Mouse (Mus musculus): ENCODE data around the gene Hist1h2bf. TPM values are rescaled to one million over a fixed set of nuclear protein-coding genes. Genes with fewer than 3 reads are reported as not detected.
"Not testable (repeated sequence)": the region's sequence is repeated elsewhere in the genome, so short reads cannot be mapped to it uniquely, and the experiment has no call there.

The Hist1h2bf gene
- polyA plus RNA-seq, 1 experiment = 5.7 TPM

DNA sequence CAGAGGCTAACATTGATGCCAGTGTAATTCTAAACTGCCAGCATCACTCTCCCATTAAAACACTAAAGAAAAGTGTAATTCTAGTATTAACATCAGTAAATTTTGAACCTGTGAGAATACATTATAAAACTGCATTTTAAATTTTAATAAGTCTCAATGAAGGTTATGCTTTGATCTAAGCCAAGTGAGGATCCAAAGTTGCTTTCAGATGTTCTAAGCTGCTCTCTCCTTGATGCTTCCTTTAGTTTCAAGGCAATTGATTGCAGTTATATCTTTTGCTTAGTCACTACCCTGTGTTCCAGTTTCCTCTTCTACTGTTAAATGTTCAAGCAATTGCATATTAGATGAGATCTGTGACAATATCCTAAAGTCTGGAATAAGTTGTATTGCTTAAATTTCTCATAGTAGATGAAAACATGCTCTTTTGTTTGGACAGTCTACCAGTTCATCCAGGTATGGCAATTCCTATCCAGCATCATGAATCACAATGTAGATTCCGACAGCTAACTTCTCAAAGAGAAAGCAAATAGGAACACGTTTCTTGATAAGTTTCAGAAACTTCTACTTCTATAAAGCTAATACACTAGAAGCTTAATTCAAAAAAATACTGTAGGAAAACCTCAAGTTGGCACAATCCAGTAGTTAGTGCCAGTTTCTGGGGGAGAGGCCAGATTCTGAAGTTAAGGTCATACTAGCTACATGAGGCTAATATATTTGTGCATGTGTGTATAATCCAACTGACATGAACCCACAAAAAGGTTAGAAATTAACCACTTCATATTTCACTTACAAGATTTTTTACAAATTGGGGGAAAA lies 1.6 kb downstream of the Hist1h2bf start:
- no peak for TF ChIP-seq CTCF (IDR thresholded peaks at IDR 0.05; ENCODE audit: borderline replicate concordance, insufficient read depth, low read length)
- TF ChIP-seq POLR2A (IDR thresholded peaks at IDR 0.05; ENCODE audit: low read depth, low read length) = peak; percentile 57; the same call in 1 of the 2 replicates
- Histone ChIP-seq H3K4me3 (ENCODE audit: insufficient read depth, low read length) (peak overlapping the region; percentile 35), H3K27ac (ENCODE audit: insufficient read depth, low read length) (peak overlapping the region; percentile 92), H3K4me1 (ENCODE audit: control insufficient read depth, insufficient read depth, low read length) (no peaks in the 10 kb centered on the region)

DNA sequence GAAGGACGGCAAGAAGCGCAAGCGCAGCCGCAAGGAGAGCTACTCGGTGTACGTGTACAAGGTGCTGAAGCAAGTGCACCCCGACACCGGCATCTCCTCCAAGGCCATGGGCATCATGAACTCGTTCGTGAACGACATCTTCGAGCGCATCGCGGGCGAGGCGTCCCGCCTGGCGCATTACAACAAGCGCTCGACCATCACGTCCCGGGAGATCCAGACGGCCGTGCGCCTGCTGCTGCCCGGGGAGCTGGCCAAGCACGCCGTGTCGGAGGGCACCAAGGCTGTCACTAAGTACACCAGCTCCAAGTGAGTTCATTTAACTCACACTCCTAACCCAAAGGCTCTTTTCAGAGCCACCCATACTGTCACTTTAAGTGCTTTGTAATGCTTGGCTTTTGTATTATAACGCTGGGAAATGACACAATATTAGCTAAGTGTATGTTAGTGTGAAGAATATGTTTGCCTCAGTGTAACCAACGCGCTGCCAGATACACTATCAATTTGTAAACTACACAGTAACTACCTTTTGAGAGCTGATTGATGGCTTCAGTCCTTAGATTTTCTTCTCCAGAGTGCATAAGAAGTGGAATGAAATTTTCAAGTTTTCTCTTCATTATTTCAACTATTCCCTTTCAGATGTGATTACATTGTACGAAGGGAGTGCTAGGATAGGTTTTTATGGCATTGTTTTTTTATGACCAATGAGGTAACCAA lies 2.3 kb downstream of the Hist1h2bf start:
- H3K4me1 ChIP-seq (ENCODE audit: control insufficient read depth, insufficient read depth, low read length) = not testable (repeated sequence)
- peak overlapping the region; percentile 65 for H3K4me3 ChIP-seq (ENCODE audit: insufficient read depth, low read length)
- H3K27ac ChIP-seq (ENCODE audit: insufficient read depth, low read length) = peak overlapping the region; percentile 85
- TF ChIP-seq POLR2A (IDR thresholded peaks at IDR 0.05; ENCODE audit: low read depth, low read length) = peak; percentile 80

- H3K27ac ChIP-seq (ENCODE audit: insufficient read depth, low read length) = peak within 1 kb of the TSS; percentile 85
- TF ChIP-seq POLR2A (IDR thresholded peaks at IDR 0.05; ENCODE audit: low read depth, low read length) (peak; percentile 66; the same call in 1 of the 2 replicates), CTCF (IDR thresholded peaks at IDR 0.05; ENCODE audit: borderline replicate concordance, insufficient read depth, low read length) (no peak)
- peak within 1 kb of the TSS; percentile 65 for H3K4me3 ChIP-seq (ENCODE audit: insufficient read depth, low read length)
- no peaks in the 10 kb centered on the region for H3K4me1 ChIP-seq (ENCODE audit: control insufficient read depth, insufficient read depth, low read length)
These were observed 2.9 kb downstream of the Hist1h2bf start, which contains the start of the genes Hist1h2ae and Hist1h2bg for GRCm38 (mm10) chr13:23571022-23571503. TSS of gene Hist1h2ae (minus strand) at chr13:23571220. TSS of gene Hist1h2bg (plus strand) at chr13:23571396.

DNA sequence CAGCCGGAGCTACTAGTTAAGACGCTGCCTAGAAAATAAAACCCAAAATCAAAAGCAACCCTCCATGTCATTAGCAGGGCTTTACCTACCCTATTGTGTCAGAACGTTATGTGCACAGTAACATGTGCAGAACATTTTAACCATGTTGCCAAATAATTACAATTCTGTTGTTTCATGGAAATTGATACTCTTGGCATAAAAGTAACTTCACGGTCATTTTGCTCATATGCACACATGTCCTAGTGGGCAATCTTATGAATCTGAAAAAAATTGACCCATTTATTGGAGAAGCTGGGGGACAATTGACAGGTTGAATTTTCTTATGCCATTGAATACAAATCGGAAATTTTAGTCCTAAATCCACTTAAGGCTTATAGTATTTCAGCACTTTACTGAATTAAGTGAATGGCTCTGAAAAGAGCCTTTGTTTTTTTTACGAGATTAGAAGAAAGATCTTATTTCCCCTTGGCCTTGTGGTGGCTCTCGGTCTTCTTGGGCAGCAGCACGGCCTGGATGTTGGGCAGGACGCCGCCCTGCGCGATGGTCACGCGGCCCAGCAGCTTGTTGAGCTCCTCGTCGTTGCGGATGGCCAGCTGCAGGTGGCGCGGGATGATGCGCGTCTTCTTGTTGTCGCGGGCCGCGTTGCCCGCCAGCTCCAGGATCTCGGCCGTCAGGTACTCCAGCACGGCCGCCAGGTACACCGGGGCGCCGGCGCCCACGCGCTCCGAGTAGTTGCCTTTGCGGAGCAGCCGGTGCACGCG lies 3.6 kb downstream of the Hist1h2bf start:
- H3K27ac ChIP-seq (ENCODE audit: insufficient read depth, low read length) = peak overlapping the region; percentile 84
- TF ChIP-seq POLR2A (IDR thresholded peaks at IDR 0.05; ENCODE audit: low read depth, low read length) = peak; percentile 75; the same call in 1 of the 2 replicates
- H3K4me1 ChIP-seq (ENCODE audit: control insufficient read depth, insufficient read depth, low read length) = not testable (repeated sequence)
- H3K4me3 ChIP-seq (ENCODE audit: insufficient read depth, low read length) = peak overlapping the region; percentile 24

DNA sequence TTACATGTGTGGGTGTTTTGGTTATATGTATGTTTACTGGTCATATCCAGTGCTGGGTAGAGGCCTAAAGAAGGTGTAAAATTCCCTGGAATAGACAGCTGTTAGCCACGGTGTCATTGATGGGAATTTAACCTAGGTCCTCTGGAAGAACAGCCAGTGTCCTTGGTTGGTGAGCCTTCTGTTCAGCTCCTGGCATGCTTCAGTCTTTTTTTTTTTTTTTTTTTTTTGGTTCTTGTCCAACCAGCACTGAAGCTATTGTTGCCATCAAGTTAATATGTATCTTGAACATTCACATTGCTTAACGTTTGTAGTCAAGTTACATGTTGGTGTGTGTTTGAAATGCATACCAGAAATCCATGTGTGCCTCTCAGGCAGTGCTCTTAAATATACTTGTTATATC lies 9.5 kb downstream of the Hist1h2bf start:
- H3K4me3 ChIP-seq (ENCODE audit: insufficient read depth, low read length) = no peak overlapping the region
- H3K4me1 ChIP-seq (ENCODE audit: control insufficient read depth, insufficient read depth, low read length) = no peaks in the 10 kb centered on the region
- TF ChIP-seq POLR2A (IDR thresholded peaks at IDR 0.05; ENCODE audit: low read depth, low read length) = no peak
- no peak for TF ChIP-seq CTCF (IDR thresholded peaks at IDR 0.05; ENCODE audit: borderline replicate concordance, insufficient read depth, low read length)
- H3K27ac ChIP-seq (ENCODE audit: insufficient read depth, low read length) = no peak overlapping the region

DNA sequence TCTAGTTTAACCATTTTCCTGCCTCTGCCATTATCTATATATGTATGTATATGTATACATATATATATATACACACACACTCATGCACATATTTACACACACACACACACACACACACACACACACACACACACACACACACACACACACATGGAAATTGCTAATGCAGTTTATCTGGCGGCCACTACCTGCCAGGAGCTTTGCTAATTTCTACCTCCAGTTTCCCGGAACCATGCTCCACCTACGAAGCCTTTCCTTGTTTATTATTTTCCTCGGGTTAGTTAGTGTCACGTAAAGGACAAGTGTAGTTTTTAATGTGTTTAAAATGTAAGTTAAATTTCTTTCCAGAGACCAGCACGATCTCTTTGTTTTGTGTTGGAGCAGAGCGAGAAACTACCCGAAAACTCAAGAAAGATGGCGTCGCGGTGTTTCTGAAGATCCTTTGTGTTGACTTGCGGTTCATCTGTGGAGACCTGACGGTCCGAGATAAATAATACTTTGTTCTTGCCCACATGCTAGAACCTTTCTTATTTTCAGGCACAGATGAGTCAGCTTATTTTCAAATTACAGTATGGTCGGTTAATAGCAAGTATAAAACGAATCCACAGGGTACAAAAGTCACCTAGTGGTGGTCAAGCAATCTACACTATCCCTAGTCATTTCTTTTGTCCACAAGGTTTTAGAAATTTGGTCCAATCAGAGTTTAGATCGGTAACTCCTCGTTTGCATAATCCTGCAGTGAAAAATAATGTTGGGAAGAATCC lies 11.1 kb downstream of the Hist1h2bf start:
- no peaks in the 10 kb centered on the region for H3K4me1 ChIP-seq (ENCODE audit: control insufficient read depth, insufficient read depth, low read length)
- TF ChIP-seq CTCF (IDR thresholded peaks at IDR 0.05; ENCODE audit: borderline replicate concordance, insufficient read depth, low read length) (no peak), POLR2A (IDR thresholded peaks at IDR 0.05; ENCODE audit: low read depth, low read length) (no peak)
- H3K4me3 ChIP-seq (ENCODE audit: insufficient read depth, low read length) = peak overlapping the region; percentile 28
- peak overlapping the region; percentile 99 for H3K27ac ChIP-seq (ENCODE audit: insufficient read depth, low read length)

DNA sequence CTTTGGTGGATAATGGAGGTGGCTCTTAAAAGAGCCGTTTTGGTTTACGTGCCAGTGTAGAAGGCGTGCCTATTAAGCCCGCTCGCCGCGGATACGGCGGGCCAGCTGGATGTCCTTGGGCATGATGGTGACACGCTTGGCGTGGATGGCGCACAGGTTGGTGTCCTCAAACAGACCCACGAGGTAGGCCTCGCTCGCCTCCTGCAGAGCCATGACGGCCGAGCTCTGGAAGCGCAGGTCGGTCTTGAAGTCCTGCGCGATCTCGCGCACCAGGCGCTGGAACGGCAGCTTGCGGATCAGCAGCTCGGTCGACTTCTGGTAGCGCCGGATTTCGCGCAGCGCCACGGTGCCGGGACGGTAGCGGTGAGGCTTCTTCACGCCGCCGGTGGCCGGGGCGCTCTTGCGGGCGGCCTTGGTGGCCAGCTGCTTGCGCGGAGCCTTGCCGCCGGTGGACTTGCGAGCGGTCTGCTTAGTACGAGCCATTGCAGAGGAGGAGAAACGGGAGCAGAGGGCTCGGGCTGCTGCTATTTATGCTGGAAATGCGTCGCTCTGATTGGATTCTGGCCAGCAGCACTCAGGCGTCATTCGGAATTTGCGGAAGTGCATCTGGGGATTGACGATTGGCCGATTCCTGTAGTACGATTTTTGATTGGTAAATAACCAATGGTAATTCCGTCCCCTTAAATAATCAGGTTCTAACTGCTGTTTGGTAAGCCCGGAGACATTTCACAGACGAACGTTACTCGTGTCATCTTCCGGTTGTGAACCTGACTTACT lies 11.9 kb downstream of the Hist1h2bf start, which contains the start of gene Hist1h3e:
Gene Hist1h3e (minus strand): TSS at position 487 of the 777 bp plus-strand sequence.
- peak; percentile 97 for TF ChIP-seq POLR2A (IDR thresholded peaks at IDR 0.05; ENCODE audit: low read depth, low read length)
- H3K27ac ChIP-seq (ENCODE audit: insufficient read depth, low read length) = peak within 1 kb of the TSS; percentile 99
- peak within 1 kb of the TSS; percentile 38 for H3K4me3 ChIP-seq (ENCODE audit: insufficient read depth, low read length)
- H3K4me1 ChIP-seq (ENCODE audit: control insufficient read depth, insufficient read depth, low read length) = not testable (repeated sequence)

GRCm38 (mm10) chr13:23561531-23561882 lies 12.5 kb downstream of the Hist1h2bf start:
- H3K4me3 ChIP-seq (ENCODE audit: insufficient read depth, low read length) = peak overlapping the region; percentile 38
- not testable (repeated sequence) for H3K4me1 ChIP-seq (ENCODE audit: control insufficient read depth, insufficient read depth, low read length)

GRCm38 (mm10) chr13:23560699-23561098 lies 13.3 kb downstream of the Hist1h2bf start:
- H3K4me3 ChIP-seq (ENCODE audit: insufficient read depth, low read length); H3K4me1 ChIP-seq (ENCODE audit: control insufficient read depth, insufficient read depth, low read length): not testable (repeated sequence)
- 0 out of 2 replicates have a peak overlapping the region, but pooled peaks have one; percentile 5 for H3K27ac ChIP-seq (ENCODE audit: insufficient read depth, low read length)

More at GRCm38 (mm10) chr13:23561531-23561882, 12.5 kb downstream of the Hist1h2bf start:
- H3K27ac ChIP-seq (ENCODE audit: insufficient read depth, low read length) = peak overlapping the region; percentile 52
